Mouse (Mus musculus) gastrocnemius, postnatal 10 days (tissue): ENCODE data around the gene Chmp4b. TPM values are rescaled to one million over a fixed set of nuclear protein-coding genes. Genes with fewer than 3 reads are reported as not detected.

Experiments used
- DNase-seq: peaks from one replicate; pipeline ENCODE4 v3.0.0; 2021; ENCODE audit warnings: mixed read lengths
- total RNA-seq, 2 experiments: library from RNA; stranded (reverse); gene quantifications; 2 replicates each; pipeline ENCODE4 v1.2.3; 2021

The Chmp4b gene
- total RNA-seq, 2 experiments from 2014 or later, result 104 to 110 TPM

GRCm38 (mm10) chr2:154682712-154683111 is 31.2 kb downstream of the Chmp4b start:
- no peak for DNase-seq

GRCm38 (mm10) chr2:154684901-154685470 is 33.5 kb downstream of the Chmp4b start:
- DNase-seq, result no peak

- DNase-seq, result no peak
Observed at GRCm38 (mm10) chr2:154685772-154686171, 34.3 kb downstream of the Chmp4b start.

- no peak for DNase-seq
Observed at GRCm38 (mm10) chr2:154686819-154687218, 35.3 kb downstream of the Chmp4b start.

- DNase-seq, result no peak
Observed at GRCm38 (mm10) chr2:154689391-154689790, 37.9 kb downstream of the Chmp4b start.

- DNase-seq, result no peak
Observed at GRCm38 (mm10) chr2:154690959-154691358, 39.5 kb downstream of the Chmp4b start.

GRCm38 (mm10) chr2:154693186-154693940 is 41.9 kb downstream of the Chmp4b start:
- DNase-seq, result no peak

GRCm38 (mm10) chr2:154693941-154694256 is 42.4 kb downstream of the Chmp4b start:
- peak; percentile 51 for DNase-seq

GRCm38 (mm10) chr2:154695690-154696089 is 44.2 kb downstream of the Chmp4b start:
- DNase-seq, result no peak

- DNase-seq, result no peak
Observed at GRCm38 (mm10) chr2:154696660-154697059, 45.2 kb downstream of the Chmp4b start.

- DNase-seq, result no peak
Observed at GRCm38 (mm10) chr2:154699360-154699759, 47.9 kb downstream of the Chmp4b start.

- no peak for DNase-seq
Observed at GRCm38 (mm10) chr2:154700177-154700576, 48.7 kb downstream of the Chmp4b start.

GRCm38 (mm10) chr2:154702637-154703315 is 51.3 kb downstream of the Chmp4b start:
- DNase-seq, result peak; percentile 78

GRCm38 (mm10) chr2:154706526-154707280 is 55.2 kb downstream of the Chmp4b start:
- no peak for DNase-seq

- DNase-seq, result no peak
Observed at GRCm38 (mm10) chr2:154707284-154707683, 55.8 kb downstream of the Chmp4b start.

GRCm38 (mm10) chr2:154707830-154708385 is 56.4 kb downstream of the Chmp4b start:
- no peak for DNase-seq

GRCm38 (mm10) chr2:154711701-154712100 is 60.2 kb downstream of the Chmp4b start:
- DNase-seq, result no peak

GRCm38 (mm10) chr2:154712271-154712677 is 60.8 kb downstream of the Chmp4b start:
- DNase-seq, result peak; percentile 69

GRCm38 (mm10) chr2:154713083-154713482 is 61.6 kb downstream of the Chmp4b start:
- DNase-seq, result no peak

GRCm38 (mm10) chr2:154713964-154714363 is 62.5 kb downstream of the Chmp4b start:
- DNase-seq, result no peak

- no peak for DNase-seq
Observed at GRCm38 (mm10) chr2:154716586-154716985, 65.1 kb downstream of the Chmp4b start.

- no peak for DNase-seq
Observed at GRCm38 (mm10) chr2:154717081-154717480, 65.6 kb downstream of the Chmp4b start.
